Mouse (Mus musculus) spleen, postnatal 36 days (tissue): ENCODE results near the gene 1700122O11Rik.

Source experiments
- DNase-seq, 2 experiments: peaks; one replicate each; pipeline ENCODE4 v3.0.0; 2022; ENCODE audit warnings: low spot score in 2 of 2, mixed read lengths in 1 of 2

Gene 1700122O11Rik

GRCm38 (mm10) chr17:48038193-48038592, at the start of gene 1700122O11Rik:
Gene 1700122O11Rik (minus strand): TSS chr17:48038293.
- no peak for DNase-seq

- DNase-seq: no peak
Measured at GRCm38 (mm10) chr17:48080626-48081025, 42.5 kb upstream of the 1700122O11Rik start.

- DNase-seq: no peak
Measured at GRCm38 (mm10) chr17:48067729-48068128, 29.6 kb upstream of the 1700122O11Rik start.

- DNase-seq: no peak
Measured at GRCm38 (mm10) chr17:48067083-48067614, 29.1 kb upstream of the 1700122O11Rik start.

GRCm38 (mm10) chr17:48065081-48065501, 27.0 kb upstream of the 1700122O11Rik start:
- DNase-seq: no peak

- DNase-seq: no peak
Measured at GRCm38 (mm10) chr17:48064196-48064843, 26.2 kb upstream of the 1700122O11Rik start.

GRCm38 (mm10) chr17:48057382-48057781, 19.3 kb upstream of the 1700122O11Rik start:
- no peak for DNase-seq

- DNase-seq: no peak
Measured at GRCm38 (mm10) chr17:48055076-48055816, 17.2 kb upstream of the 1700122O11Rik start.

- DNase-seq: no peak
Measured at GRCm38 (mm10) chr17:48053646-48054045, 15.6 kb upstream of the 1700122O11Rik start.

- no peak for DNase-seq
Measured at GRCm38 (mm10) chr17:48052338-48053067, 14.4 kb upstream of the 1700122O11Rik start.

GRCm38 (mm10) chr17:48051638-48052337, 13.7 kb upstream of the 1700122O11Rik start:
- no peak for DNase-seq

- DNase-seq: peak; percentile 56 to 69
Measured at GRCm38 (mm10) chr17:48045631-48046030, 7.5 kb upstream of the 1700122O11Rik start.

GRCm38 (mm10) chr17:48043154-48043880, 5.2 kb upstream of the 1700122O11Rik start:
- no peak for DNase-seq

- DNase-seq: peak; percentile 25 to 38
Measured at GRCm38 (mm10) chr17:48041351-48042287, 3.5 kb upstream of the 1700122O11Rik start.

- peak; percentile 77 for DNase-seq
Measured at GRCm38 (mm10) chr17:48039232-48039866, 1.3 kb upstream of the 1700122O11Rik start.

- no peak for DNase-seq
Measured at GRCm38 (mm10) chr17:48036921-48037320, 1.2 kb downstream of the 1700122O11Rik start.

GRCm38 (mm10) chr17:48031521-48032430, 6.3 kb downstream of the 1700122O11Rik start:
- peak in 1 of 2 experiments; percentile 7 for DNase-seq

GRCm38 (mm10) chr17:48029241-48029640, 8.9 kb downstream of the 1700122O11Rik start:
- DNase-seq: no peak
